Mouse (Mus musculus) adipose tissue, adult 10 weeks (tissue): ENCODE results near the gene Cntnap1. TPM values are rescaled to one million over a fixed set of nuclear protein-coding genes. Genes with fewer than 3 reads are reported as not detected.

Experiments used
- polyA plus RNA-seq: library from polyadenylated mRNA; stranded (reverse); fragments of 350-450 nt; fragmentation: Illumina TruSeq; extraction: RNeasy Lipid Tissue Mini Kit (QIAGEN cat#74804); gene quantifications from one replicate; pipeline ENCODE4 v1.2.3, GENCODE M21; 2014; ENCODE audit warnings: low read depth, low replicate concordance

Gene Cntnap1
- 3.5 TPM for polyA plus RNA-seq

GRCm38 (mm10) chr11:101170354-101170810, at the start of gene Cntnap1:
Gene Cntnap1, plus strand, starts transcription at chr11:101170523.

GRCm38 (mm10) chr11:101155728-101156371, 14.5 kb upstream of the Cntnap1 start, which contains the start of gene Tubg2:
Gene Tubg2, plus strand, starts transcription at chr11:101155907.

GRCm38 (mm10) chr11:101170811-101171610, 688 bp downstream of the Cntnap1 start, which contains the start of gene Plekhh3:
Gene Plekhh3, minus strand, starts transcription at chr11:101171351.

GRCm38 (mm10) chr11:101174851-101175628, 4.7 kb downstream of the Cntnap1 start, which contains the start of gene Ccr10:
Gene Ccr10, minus strand, starts transcription at chr11:101175443.

GRCm38 (mm10) chr11:101226065-101226701, 55.9 kb downstream of the Cntnap1 start, which contains the start of gene Ezh1:
Gene Ezh1, minus strand, starts transcription at chr11:101226463.

Other genes starting within 250 kb of the Cntnap1 start
- gene Stat3, start 231.0 kb upstream of the Cntnap1 start, polyA plus RNA-seq = 70.6 TPM
- 278 TPM for gene Cavin1, start 199.6 kb upstream of the Cntnap1 start, polyA plus RNA-seq
- 100 TPM for gene Atp6v0a1, start 161.1 kb upstream of the Cntnap1 start, polyA plus RNA-seq
- gene Naglu, start 100.5 kb upstream of the Cntnap1 start, polyA plus RNA-seq = 34.9 TPM
- 0.62 TPM for gene Hsd17b1, start 92.1 kb upstream of the Cntnap1 start, polyA plus RNA-seq
- gene Coasy, start 88.0 kb upstream of the Cntnap1 start, polyA plus RNA-seq = 35.8 TPM
- gene Mlx, start 83.2 kb upstream of the Cntnap1 start, polyA plus RNA-seq = 33.4 TPM
- 8.3 TPM for gene Psmc3ip, start 75.1 kb upstream of the Cntnap1 start, polyA plus RNA-seq
- gene Retreg3, start 50.6 kb upstream of the Cntnap1 start, polyA plus RNA-seq = 45.6 TPM
- 22.4 TPM for gene Tubg1, start 50.6 kb upstream of the Cntnap1 start, polyA plus RNA-seq
- gene Tubg2, start 14.6 kb upstream of the Cntnap1 start, polyA plus RNA-seq = 2.4 TPM
- gene Plekhh3, start 828 bp downstream of the Cntnap1 start, polyA plus RNA-seq = 10.9 TPM
- gene Ccr10, start 4.9 kb downstream of the Cntnap1 start, polyA plus RNA-seq = not detected
- gene Ezh1, start 55.9 kb downstream of the Cntnap1 start, polyA plus RNA-seq = 45.0 TPM
- gene Ramp2, start 75.5 kb downstream of the Cntnap1 start, polyA plus RNA-seq = 44.1 TPM
- gene Vps25, start 83.2 kb downstream of the Cntnap1 start, polyA plus RNA-seq = 145 TPM
- gene Wnk4, start 90.0 kb downstream of the Cntnap1 start, polyA plus RNA-seq = 14.0 TPM
- gene Cntd1, start 108.5 kb downstream of the Cntnap1 start, polyA plus RNA-seq = 3.1 TPM
- gene Coa3, start 108.6 kb downstream of the Cntnap1 start, polyA plus RNA-seq = 114 TPM
- 151 TPM for gene Becn1, start 131.8 kb downstream of the Cntnap1 start, polyA plus RNA-seq
- 64.9 TPM for gene Psme3, start 145.7 kb downstream of the Cntnap1 start, polyA plus RNA-seq
- gene Aoc2, start 154.5 kb downstream of the Cntnap1 start, polyA plus RNA-seq = 2.3 TPM
- 318 TPM for gene Aoc3, start 160.1 kb downstream of the Cntnap1 start, polyA plus RNA-seq
- gene G6pc, start 197.0 kb downstream of the Cntnap1 start, polyA plus RNA-seq = 0.88 TPM
- gene Aarsd1, start 247.1 kb downstream of the Cntnap1 start, polyA plus RNA-seq = 37.5 TPM